Mouse (Mus musculus): ENCODE measurements around the gene 2200002D01Rik.

Gene 2200002D01Rik

GRCm38 (mm10) chr7:29248261-29248841, at the start of gene 2200002D01Rik:
2200002D01Rik (minus strand) TSS chr7:29248466.
- DNase-seq: no peak

GRCm38 (mm10) chr7:29296998-29297397, 48.7 kb upstream of the 2200002D01Rik start:
- DNase-seq: no peak

- DNase-seq: peak; percentile 5
Measured at GRCm38 (mm10) chr7:29295861-29296647, 47.8 kb upstream of the 2200002D01Rik start.

- no peak for DNase-seq
Measured at GRCm38 (mm10) chr7:29294111-29294761, 46.0 kb upstream of the 2200002D01Rik start.

- no peak for DNase-seq
Measured at GRCm38 (mm10) chr7:29293131-29294065, 45.1 kb upstream of the 2200002D01Rik start.

- no peak for DNase-seq
Measured at GRCm38 (mm10) chr7:29292458-29293098, 44.3 kb upstream of the 2200002D01Rik start.

GRCm38 (mm10) chr7:29291616-29292457, 43.6 kb upstream of the 2200002D01Rik start:
- DNase-seq: no peak

GRCm38 (mm10) chr7:29290691-29291485, 42.6 kb upstream of the 2200002D01Rik start:
- peak; percentile 86 for DNase-seq

- no peak for DNase-seq
Measured at GRCm38 (mm10) chr7:29289856-29290255, 41.6 kb upstream of the 2200002D01Rik start.

GRCm38 (mm10) chr7:29288942-29289638, 40.8 kb upstream of the 2200002D01Rik start, which contains the start of gene Ppp1r14a:
Ppp1r14a (plus strand) TSS chr7:29289308.
- DNase-seq: no peak

GRCm38 (mm10) chr7:29288079-29288478, 39.8 kb upstream of the 2200002D01Rik start:
- no peak for DNase-seq

- DNase-seq: no peak
Measured at GRCm38 (mm10) chr7:29287481-29287880, 39.2 kb upstream of the 2200002D01Rik start.

GRCm38 (mm10) chr7:29284523-29284922, 36.3 kb upstream of the 2200002D01Rik start:
- no peak for DNase-seq

- DNase-seq: no peak
Measured at GRCm38 (mm10) chr7:29283876-29284275, 35.6 kb upstream of the 2200002D01Rik start.

GRCm38 (mm10) chr7:29282074-29282554, 33.8 kb upstream of the 2200002D01Rik start:
- no peak for DNase-seq

- no peak for DNase-seq
Measured at GRCm38 (mm10) chr7:29281201-29282073, 33.2 kb upstream of the 2200002D01Rik start, which contains the start of gene Spint2. Spint2 (minus strand) TSS chr7:29281912.

GRCm38 (mm10) chr7:29280801-29281200, 32.5 kb upstream of the 2200002D01Rik start:
- DNase-seq: no peak

- DNase-seq: no peak
Measured at GRCm38 (mm10) chr7:29279924-29280323, 31.7 kb upstream of the 2200002D01Rik start.

Data from layer of hippocampus, adult 9-11 months (tissue).